Mouse (Mus musculus) stomach, postnatal 0 days (tissue): ENCODE results near the gene Ly75.

Experiments used
- CTCF ChIP-seq: IDR thresholded peaks from 2 replicates; pipeline ENCODE4 v1.5.1; 2016; ENCODE audit warnings: antibody characterized with exemption, low read depth, mild to moderate bottlenecking, moderate library complexity
- EP300 ChIP-seq: optimal IDR thresholded peaks from 2 replicates; pipeline ENCODE3; 2016; ENCODE audit warnings: antibody characterized with exemption

- TF ChIP-seq CTCF (no peak), EP300 (no peak)
Observed at GRCm38 (mm10) chr2:60370188-60370587, 12.9 kb downstream of the Ly75 start.
